Mouse (Mus musculus): ENCODE data around the gene Smyd2.

The Smyd2 gene

GRCm38 (mm10) chr1:189919756-189920155, 2.4 kb downstream of the Smyd2 start:
- no peak for DNase-seq (ENCODE audit: low spot score)

GRCm38 (mm10) chr1:189917126-189917500, 5.0 kb downstream of the Smyd2 start:
- no peak for DNase-seq (ENCODE audit: low spot score)

- no peak for DNase-seq (ENCODE audit: low spot score)
Observed at GRCm38 (mm10) chr1:189916422-189917125, 5.6 kb downstream of the Smyd2 start.

GRCm38 (mm10) chr1:189913093-189913760, 8.9 kb downstream of the Smyd2 start:
- no peak for DNase-seq (ENCODE audit: low spot score)

DNA sequence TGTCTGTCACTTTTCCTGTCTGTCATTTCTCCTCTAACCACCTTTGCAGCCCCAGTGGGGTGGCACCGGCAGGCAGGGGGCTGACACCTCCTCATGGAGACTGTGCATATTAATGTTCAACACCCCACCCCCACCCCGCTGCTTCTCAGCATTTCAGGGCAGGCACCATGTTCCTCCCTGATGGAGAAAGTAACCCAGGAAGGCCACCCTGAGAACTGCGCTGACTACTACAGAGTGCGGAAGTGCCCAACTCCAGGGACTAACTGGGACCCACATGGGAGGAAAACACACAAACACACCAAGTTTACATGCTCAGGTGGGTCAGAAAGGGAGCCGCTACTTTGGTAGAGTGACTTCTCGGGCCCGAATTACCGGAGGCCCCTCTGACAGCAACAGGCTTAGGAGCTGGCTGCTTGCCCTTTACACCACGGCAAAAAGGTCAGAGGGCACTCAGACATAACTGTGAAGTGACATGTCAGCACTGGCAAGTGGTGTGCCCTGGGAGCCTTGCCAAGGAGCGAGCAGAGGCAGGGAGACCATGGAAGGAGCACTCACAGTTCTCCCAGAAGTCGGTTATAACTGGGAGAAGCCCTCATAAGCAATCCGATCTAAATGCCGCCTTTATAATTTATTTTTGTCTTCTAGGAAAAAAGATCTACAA, 11.3 kb downstream of the Smyd2 start:
- DNase-seq (ENCODE audit: low spot score) = no peak

- no peak for DNase-seq (ENCODE audit: low spot score)
Observed at GRCm38 (mm10) chr1:189903169-189903568, 19.0 kb downstream of the Smyd2 start.

DNA sequence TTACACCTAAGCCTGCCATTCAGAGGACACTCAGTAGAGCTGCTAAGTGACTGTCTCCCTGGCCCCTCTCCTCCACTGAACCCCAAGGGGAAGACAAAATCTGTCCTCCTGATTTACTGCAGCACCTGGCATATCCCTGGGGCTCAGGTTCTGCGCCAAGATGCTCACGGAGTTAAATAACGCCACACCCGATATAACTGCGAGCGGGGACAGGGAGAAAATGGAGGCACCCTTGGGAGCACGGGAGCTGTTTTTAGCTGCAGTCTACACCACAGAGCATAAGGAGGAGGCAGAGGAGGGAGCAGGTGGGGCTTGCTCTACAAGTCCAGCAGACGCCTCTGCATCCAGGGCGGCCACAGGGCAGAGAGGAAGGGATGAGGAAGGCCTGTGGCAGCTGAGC, 19.8 kb downstream of the Smyd2 start:
- DNase-seq (ENCODE audit: low spot score) = no peak

DNA sequence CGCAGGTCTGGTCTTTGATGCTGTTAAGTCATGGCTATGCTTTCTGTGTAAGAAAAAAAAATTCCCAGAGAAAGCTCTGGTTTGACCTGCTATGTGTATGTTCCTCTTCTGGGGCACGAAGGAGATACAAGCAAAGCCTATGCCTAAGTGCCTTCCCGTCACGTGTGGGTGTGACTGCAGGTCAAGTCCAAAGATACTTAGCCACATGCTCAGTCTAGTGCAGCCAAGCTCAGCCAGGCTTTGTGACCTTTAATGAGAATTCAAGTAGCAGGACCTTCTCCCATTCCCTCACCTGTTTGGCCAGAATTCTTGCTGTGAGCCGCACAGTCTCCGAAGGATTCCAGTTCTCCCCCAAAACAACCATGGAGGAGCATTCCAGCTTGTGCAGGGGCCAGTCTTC, 22.6 kb downstream of the Smyd2 start:
- no peak for DNase-seq (ENCODE audit: low spot score)

DNA sequence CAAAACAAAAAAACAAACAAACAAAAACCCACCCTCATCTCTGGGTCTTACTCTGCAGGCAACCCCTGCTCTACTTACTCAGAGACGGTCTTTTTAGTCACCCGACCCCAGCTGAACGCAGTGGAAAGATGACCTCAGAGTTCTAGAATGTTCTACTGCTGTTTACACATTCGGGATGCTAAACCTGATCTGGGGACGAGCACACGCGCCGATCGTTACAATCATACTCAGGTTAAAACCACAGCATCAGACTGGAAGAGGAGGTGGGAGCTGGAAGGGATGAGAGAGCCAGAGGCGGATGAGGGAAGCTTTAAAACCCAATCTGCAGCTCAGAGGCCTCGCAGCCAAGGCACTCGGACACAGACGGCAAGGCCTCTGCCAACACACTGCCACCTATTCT, 23.5 kb downstream of the Smyd2 start:
- DNase-seq (ENCODE audit: low spot score) = no peak

DNA sequence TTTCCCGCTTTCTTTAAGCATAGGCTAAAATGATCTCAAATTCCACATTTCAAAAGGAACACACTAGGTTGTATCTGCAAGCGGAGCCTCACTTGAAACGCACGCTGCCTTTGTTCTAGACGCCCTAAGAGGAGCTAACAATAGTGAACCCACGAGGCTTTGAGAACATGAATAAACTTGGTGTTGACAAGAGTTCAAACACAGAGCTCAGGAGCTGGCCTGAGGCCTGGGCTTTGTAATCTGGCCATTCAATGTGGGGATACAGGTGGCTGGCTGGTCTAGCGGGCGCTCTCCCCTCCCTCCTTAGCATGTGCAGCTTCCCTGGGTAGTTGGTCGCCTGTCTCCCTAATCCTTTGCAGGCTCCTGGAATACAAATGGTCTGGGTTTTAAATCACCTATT, 24.3 kb downstream of the Smyd2 start:
- DNase-seq (ENCODE audit: low spot score) = no peak

GRCm38 (mm10) chr1:189894191-189894590, 28.0 kb downstream of the Smyd2 start:
- DNase-seq (ENCODE audit: low spot score) = no peak

DNA sequence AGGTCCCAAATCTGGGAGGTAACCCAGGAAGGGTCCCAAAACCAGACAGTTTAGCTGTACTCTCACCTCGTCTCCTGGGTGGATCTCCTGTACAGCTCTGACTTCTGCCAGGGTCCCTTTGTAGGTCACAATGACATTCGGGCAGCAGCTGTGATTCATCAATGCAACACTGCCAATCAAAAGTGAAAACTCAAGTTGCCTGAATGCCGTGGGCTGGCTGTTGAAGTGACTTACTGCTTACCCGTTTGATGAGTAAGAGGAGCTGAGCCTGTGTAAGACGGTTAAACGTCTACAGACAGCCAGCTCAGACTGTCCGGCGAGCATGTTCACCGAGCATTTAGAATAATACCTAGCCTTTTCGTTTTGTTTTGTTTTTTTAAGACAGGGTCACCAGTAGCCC, 33.4 kb downstream of the Smyd2 start:
- DNase-seq (ENCODE audit: low spot score) = peak; percentile 41

- DNase-seq (ENCODE audit: low spot score) = peak; percentile 85
Observed at GRCm38 (mm10) chr1:189887518-189887917, 34.6 kb downstream of the Smyd2 start.

DNA sequence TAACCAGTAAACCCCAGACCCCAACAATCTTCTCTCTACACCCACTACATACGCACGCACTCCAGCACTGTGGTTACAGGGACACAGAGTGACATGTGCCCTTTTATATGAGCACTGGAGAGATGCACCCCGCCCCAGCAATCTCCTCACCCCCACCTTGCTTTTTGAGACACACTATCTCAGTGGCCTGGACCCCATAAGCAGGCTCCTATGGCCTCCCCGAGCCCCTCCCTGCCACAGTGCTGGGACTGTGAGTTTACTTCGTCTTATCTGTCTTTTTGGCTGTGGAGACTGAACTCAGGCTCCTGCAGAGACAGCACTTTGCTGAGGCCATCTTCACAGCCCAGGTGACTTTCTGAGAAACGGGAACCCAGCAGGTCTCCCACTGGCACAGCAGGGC, 36.2 kb downstream of the Smyd2 start:
- DNase-seq (ENCODE audit: low spot score) = no peak

- DNase-seq (ENCODE audit: low spot score) = no peak
Observed at GRCm38 (mm10) chr1:189884951-189885350, 37.2 kb downstream of the Smyd2 start.

DNA sequence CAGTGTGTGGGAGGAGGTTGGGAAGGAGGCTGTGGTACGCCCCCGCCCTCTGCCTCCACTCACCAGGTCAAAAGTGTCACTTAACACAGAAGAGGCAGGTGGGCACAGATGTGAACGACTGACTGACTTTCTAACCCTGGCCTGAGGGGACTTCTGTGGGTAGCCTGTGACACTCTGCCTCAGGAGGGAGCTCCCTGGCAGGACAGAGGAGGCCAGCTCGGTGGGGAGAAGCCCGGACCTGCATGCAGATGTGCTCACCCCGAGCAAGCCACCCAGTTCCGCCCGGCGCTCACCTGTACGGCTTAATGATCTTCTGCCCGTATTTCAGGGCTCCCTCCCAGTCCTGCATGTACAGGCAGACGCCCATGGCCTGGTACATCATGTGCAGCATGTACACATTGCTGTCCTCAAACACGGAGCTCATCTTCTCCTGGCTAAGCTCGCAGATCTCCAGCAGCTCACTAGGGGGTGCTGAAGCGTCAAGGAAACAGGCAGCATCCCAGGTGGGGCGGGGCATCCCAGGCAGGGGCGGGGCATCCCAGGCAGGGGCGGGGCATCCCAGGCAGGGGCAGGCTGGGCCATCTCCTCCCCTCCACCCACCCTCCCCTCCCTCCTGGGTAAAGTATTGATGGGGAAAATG, 38.5 kb downstream of the Smyd2 start:
- DNase-seq (ENCODE audit: low spot score) = peak; percentile 62

DNA sequence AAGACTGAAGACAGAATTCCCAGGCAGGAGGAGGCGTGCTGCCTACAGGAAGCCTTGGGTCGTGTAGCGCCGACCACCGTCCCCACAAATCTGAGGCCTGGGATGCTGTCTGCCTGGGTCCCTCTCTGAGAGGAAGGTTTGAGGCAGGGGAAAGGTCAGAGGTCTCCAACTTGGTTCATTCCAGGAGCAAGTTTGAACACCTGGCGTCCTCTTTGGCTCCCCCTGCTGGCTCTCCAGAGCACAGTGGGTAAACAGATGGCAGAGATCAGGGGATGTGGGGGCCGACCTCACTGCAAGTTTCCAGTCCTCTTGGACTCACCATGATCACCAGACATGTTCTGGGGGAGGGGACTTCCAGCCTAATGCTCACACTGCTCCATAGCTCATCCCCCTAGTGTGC, 39.3 kb downstream of the Smyd2 start:
- peak; percentile 77 for DNase-seq (ENCODE audit: low spot score)

DNA sequence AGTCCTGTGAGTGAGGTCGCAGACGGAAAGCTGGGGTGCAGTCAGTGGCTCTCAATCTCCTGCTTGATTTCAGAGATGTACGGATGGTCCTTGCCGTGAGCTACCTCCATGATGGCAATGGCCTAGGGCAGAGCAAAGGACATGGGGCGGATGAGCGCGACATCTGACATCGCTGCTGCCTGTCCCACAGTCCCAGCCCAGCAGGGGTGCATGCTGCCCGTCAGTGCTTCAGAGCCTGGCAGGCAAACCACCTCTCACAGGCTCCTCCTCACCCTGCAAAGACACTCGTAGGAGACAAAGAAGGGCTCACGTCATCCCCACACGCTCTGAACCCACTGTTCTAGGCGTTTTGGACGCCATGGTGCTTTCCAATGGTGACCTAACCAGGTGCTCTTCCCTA, 41.4 kb downstream of the Smyd2 start:
- DNase-seq (ENCODE audit: low spot score) = no peak

GRCm38 (mm10) chr1:189879965-189880364, 42.2 kb downstream of the Smyd2 start:
- no peak for DNase-seq (ENCODE audit: low spot score)

- no peak for DNase-seq (ENCODE audit: low spot score)
Observed at GRCm38 (mm10) chr1:189879212-189879611, 43.0 kb downstream of the Smyd2 start.

DNA sequence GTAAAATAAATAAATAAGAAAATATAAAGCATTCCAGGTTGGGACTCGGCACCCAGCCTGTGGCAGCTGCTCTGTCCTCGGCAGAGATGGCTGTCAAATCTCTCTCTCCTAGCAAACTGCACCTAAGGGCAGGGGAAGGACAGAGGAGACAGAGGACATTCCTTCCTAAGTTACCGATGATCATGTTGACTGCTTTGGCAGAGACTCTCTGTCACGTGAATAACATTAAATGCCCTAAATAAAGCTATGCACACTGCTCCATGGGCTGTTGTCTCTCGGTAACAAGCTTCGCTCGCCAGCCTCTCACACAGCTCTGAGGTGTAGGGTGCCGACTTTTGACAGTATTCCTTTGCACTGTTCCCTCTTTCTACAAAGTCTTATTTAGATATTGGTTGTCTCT, 46.0 kb downstream of the Smyd2 start:
- no peak for DNase-seq (ENCODE audit: low spot score)

- no peak for DNase-seq (ENCODE audit: low spot score)
Observed at GRCm38 (mm10) chr1:189875439-189875861, 46.7 kb downstream of the Smyd2 start.

GRCm38 (mm10) chr1:189873591-189873990, 48.6 kb downstream of the Smyd2 start:
- no peak for DNase-seq (ENCODE audit: low spot score)
